Mouse (Mus musculus): ENCODE measurements at regions not wholly inside any gene's neighbourhood (a gene's known extent, or its start where the extent isn't known, plus 50 kb on each side); places are given as distances from the start of the nearest gene placed in this dataset.

DNA sequence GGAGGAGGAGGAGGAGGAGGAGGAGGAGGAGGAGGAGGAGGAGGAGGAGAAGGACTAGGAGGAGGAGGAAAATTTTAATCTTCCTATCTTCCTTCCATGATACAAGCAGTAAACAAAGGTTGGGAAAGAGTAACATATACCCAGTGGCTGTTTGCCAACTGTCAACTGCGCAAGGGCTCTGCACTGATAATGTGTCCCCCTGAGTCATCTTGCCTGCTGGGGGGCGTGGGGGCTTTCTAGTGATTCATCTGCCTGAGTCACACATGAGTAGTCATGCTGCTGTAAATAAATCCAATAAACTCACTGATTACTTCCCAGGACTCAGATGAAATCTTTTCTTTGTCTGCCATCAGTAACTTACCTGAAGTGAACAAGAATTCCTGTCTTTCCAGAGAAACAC is 110.2 kb downstream of the Tusc1 start:
- no peak for DNase-seq (ENCODE audit: low spot score in 2 of 2)

DNA sequence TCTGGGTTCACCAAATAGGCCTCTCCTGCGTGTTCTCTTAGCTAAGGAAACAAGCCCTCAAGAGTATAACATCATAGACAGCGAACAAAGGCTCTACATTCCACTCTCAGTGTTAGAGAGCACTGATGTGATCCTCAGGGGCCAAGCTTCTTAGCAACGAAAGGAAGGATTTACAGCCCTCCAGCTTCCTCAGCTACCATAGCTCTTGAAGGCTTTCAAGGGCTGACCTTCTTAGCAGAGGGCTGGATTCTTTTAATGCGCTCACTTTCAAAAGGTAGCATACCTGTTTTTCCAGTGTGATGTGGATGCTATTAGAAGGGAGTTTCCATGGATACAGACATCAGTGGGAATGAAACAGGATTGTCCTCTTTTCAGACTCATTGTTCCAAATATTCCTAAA is 114.6 kb downstream of the Tusc1 start:
- no peak for DNase-seq (ENCODE audit: low spot score in 2 of 2)

DNA sequence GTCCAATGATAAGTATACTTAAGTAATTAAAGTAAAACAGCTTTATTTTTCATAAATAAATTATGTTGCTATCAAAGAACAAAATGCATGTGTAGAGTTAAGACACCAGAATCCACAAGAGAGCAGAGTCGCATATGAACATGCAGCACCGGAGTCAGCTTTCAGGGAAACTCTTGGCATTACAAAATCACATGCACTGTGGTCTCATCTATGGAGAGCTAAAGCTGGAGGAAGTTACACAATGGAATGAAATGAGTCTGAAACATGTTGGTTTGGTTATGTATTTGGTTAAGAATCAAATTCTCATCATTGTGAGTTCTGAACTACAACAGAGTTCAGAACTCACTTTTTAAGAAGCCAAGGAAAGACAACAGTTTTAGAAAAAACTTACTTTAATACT is 126.9 kb downstream of the Tusc1 start:
- DNase-seq (ENCODE audit: low spot score in 2 of 2), result no peak

DNA sequence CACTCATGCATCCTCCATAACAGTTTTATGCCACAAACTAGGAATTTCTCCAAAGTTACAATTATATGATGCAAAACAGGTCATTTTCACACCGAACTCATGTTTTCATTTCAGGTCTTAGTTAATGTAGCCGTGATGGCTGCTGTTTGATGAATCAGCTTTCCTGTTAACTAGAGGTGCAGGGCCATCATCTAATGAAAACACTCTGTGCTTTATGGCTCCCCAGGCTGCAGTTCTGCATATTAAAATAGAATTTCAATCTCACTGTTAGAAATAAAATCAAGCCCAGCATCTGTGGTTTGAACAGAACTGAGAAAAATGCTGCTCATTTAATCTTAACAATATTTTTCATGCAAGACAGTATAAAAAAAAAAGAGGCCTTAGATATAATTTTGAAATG is 135.5 kb downstream of the Tusc1 start:
- peak in 1 of 2 experiments; percentile 5 for DNase-seq (ENCODE audit: low spot score in 2 of 2)

DNA sequence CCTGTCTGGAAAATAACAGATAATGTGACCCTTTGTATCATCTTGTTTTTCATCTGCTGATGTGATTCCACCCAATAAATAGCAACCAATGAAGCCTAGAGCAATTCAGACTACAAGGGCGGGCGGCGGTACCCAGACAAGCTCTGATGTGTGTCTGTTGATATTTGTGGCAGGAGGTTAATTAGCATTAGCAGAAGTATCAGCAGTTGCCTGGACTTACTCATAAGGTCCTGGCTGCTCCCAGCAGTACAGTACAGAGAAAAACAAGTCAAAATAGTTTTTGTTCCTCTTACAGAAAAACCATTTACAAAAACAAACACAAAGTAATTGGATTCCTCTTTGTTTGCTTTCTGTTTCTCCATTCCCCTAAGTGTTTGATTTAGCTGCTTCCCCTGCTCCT is 151.0 kb downstream of the Tusc1 start:
- DNase-seq (ENCODE audit: low spot score in 2 of 2), result no peak
